ENCODE assay signal across 25 mouse cellular contexts in genomic region chr9:99707425-99708126, GRCm38 (mm10). TPM values are rescaled to one million over a fixed set of nuclear protein-coding genes. Genes with fewer than 3 reads are reported as not detected.
DNase-seq lines count a peak whose midpoint lies in the region; ATAC-seq lines count a peak whose summit lies in the region.
"Had no signal": no experiment of that assay in that cellular context is flagged by ENCODE, and none has a peak within 500 bp of the region (broad histone marks: within the 10 kb centered on the region; RNA-seq: fewer than 3 reads in every experiment).

No protein-coding gene starts in this region.

- peak overlapping the region; percentile 50 for H3K4me3 ChIP-seq in lung, embryonic 16.5 days (ENCODE audit: low read length)
- no peak overlapping the region for H3K4me3 ChIP-seq in stomach, embryonic 14.5 days (ENCODE audit: low read depth, low read length)
- H3K4me3 ChIP-seq: forebrain, embryonic 15.5 days; heart, embryonic 10.5 days; limb, embryonic 13.5 days; megakaryocyte, embryonic 14.5 days; myocyte had no signal

- H3K36me3 ChIP-seq in lung, embryonic 16.5 days (ENCODE audit: control insufficient read depth, insufficient read depth, low read length) = no peaks in the 10 kb centered on the region
- no peaks in the 10 kb centered on the region for H3K36me3 ChIP-seq in stomach, embryonic 14.5 days (ENCODE audit: control insufficient read depth, insufficient read depth, low read length)
- H3K36me3 ChIP-seq: forebrain, embryonic 15.5 days; heart, embryonic 10.5 days; limb, embryonic 13.5 days had no signal

- H3K27me3 ChIP-seq in lung, embryonic 16.5 days (ENCODE audit: control insufficient read depth, insufficient read depth, low read depth, low read length) = no peaks in the 10 kb centered on the region
- H3K27me3 ChIP-seq in stomach, embryonic 14.5 days (ENCODE audit: control insufficient read depth, insufficient read depth, low read length) = no peaks in the 10 kb centered on the region
- H3K27me3 ChIP-seq: forebrain, embryonic 15.5 days; limb, embryonic 13.5 days; megakaryocyte, embryonic 14.5 days had no signal

- H3K9ac ChIP-seq in lung, embryonic 16.5 days (ENCODE audit: low read length) = peak overlapping the region; percentile 67
- no peak overlapping the region for H3K9ac ChIP-seq in stomach, embryonic 14.5 days (replicated peaks; ENCODE audit: low read depth, low read length)
- H3K9ac ChIP-seq: forebrain, embryonic 15.5 days; limb, embryonic 13.5 days; liver, embryonic 14.5 days had no signal

- peak overlapping the region; percentile 76 for H3K27ac ChIP-seq in lung, embryonic 16.5 days (ENCODE audit: low read length)
- H3K27ac ChIP-seq in stomach, embryonic 14.5 days (ENCODE audit: low read length) = no peak overlapping the region
- H3K27ac ChIP-seq: forebrain, embryonic 15.5 days; heart, embryonic 10.5 days; limb, embryonic 13.5 days; liver, embryonic 14.5 days had no signal

- intact Hi-C loops in heart, postnatal 25 days (cut with DNase I) = no loop called here

- 0 out of 2 replicates have a peak, but pooled peaks have one; percentile 19 for ATAC-seq in lung, embryonic 16.5 days (ENCODE audit: low read depth)
- ATAC-seq in stomach, embryonic 14.5 days (ENCODE audit: insufficient number of reproducible peaks, insufficient read depth, low FRiP score, low read depth) = no peak
- ATAC-seq: CD4-positive, CD25-positive, alpha-beta regulatory T cell, adult 4 months; forebrain, embryonic 15.5 days; inflammation-experienced regulatory T-cells, adult 6 months; Patski had no signal

- peak overlapping the region; percentile 53 for H3K4me2 ChIP-seq in lung, embryonic 16.5 days (ENCODE audit: low read depth, low read length)
- H3K4me2 ChIP-seq in stomach, embryonic 14.5 days (replicated peaks; ENCODE audit: low read depth, low read length) = 0 out of 2 replicates have a peak overlapping the region, but pooled peaks have one; percentile 18
- H3K4me2 ChIP-seq: forebrain, embryonic 15.5 days; limb, embryonic 13.5 days had no signal

- WGBS in lung, embryonic 16.5 days = 49% methylated on average over 11 of the region's 11 CpGs
- WGBS in stomach, embryonic 14.5 days = 73% methylated on average over 11 of the region's 11 CpGs

- H3K4me1 ChIP-seq in lung, embryonic 16.5 days (replicated peaks; ENCODE audit: control insufficient read depth, insufficient read depth, low read length) = peaks cover 6% of the 10 kb centered on the region
- H3K4me1 ChIP-seq in stomach, embryonic 14.5 days (ENCODE audit: control insufficient read depth, insufficient read depth, low read length) = no peaks in the 10 kb centered on the region
- H3K4me1 ChIP-seq: forebrain, embryonic 15.5 days; limb, embryonic 13.5 days; megakaryocyte, embryonic 14.5 days had no signal

- peak; percentile 58 for DNase-seq in heart, adult 11 months
- no peak for DNase-seq in heart, postnatal 25 days (ENCODE audit: low spot score)
- DNase-seq in kidney, postnatal 14 days = peak; percentile 33
- DNase-seq in cerebellum, postnatal 4 days (ENCODE audit: low spot score in 2 of 2) = no peak
- no peak for DNase-seq in B cell, adult 2 months
- no peak for DNase-seq in frontal cortex, postnatal 25 days (ENCODE audit: low spot score in 2 of 2)
- DNase-seq: adrenal gland, adult 8-10 months; cerebellum, adult 9-11 months; midbrain, embryonic 14.5 days had no signal

- H3K9me3 ChIP-seq in lung, embryonic 16.5 days (ENCODE audit: control insufficient read depth, low read length) = no peaks in the 10 kb centered on the region
- H3K9me3 ChIP-seq in stomach, embryonic 14.5 days (ENCODE audit: control insufficient read depth, low read depth, low read length) = no peaks in the 10 kb centered on the region
- H3K9me3 ChIP-seq: forebrain, embryonic 15.5 days; heart, embryonic 10.5 days; limb, embryonic 13.5 days had no signal

RNA-seq across cellular contexts. Expression of gene Cldn18, which starts 9.5 kb away (rescaled TPM):
- under 1 TPM in 1 of 2 experiments, not detected in 1; 0.20 TPM for total RNA-seq in heart, postnatal 25 days (2021)
- 431 and 463 TPM in 2 replicates for polyA plus RNA-seq in lung, embryonic 16.5 days (2015; fragmentation: Nextera tagmentation; extraction: Ambion mirVana)
- polyA plus RNA-seq in stomach, embryonic 14.5 days (2014; fragmentation: Nextera tagmentation; extraction: Ambion mirVana) = 248 and 262 TPM in 2 replicates
- total RNA-seq: adrenal gland, adult 8-10 months; layer of hippocampus, postnatal 14 days; left cerebral cortex, postnatal 14 days had no signal
- polyA plus RNA-seq: CD4-positive, CD25-positive, alpha-beta regulatory T cell, adult 4 months; embryonic facial prominence, embryonic 14.5 days; forebrain, embryonic 15.5 days; hindbrain, embryonic 11.5 days; inflammation-experienced regulatory T-cells, adult 6 months; limb, embryonic 13.5 days; midbrain, embryonic 14.5 days; myocyte; neural tube, embryonic 14.5 days; Patski had no signal

Comparison
In these comparisons a context has a peak if more than half of its experiments do, and no peak if none do; other contexts are left out.
1. DNase-seq: peak in heart, adult 11 months (single experiment) and kidney, postnatal 14 days (single experiment); none in heart, postnatal 25 days (single experiment), cerebellum, postnatal 4 days (0 of 2), B cell, adult 2 months (0 of 2) and frontal cortex, postnatal 25 days (0 of 2).